Mouse (Mus musculus): ENCODE data around the gene Dzank1.

- TF ChIP-seq MAFK (IDR thresholded peaks at IDR 0.05; ENCODE audit: insufficient read depth, low read depth, low read length) (no peak), CHD2 (IDR thresholded peaks at IDR 0.05; ENCODE audit: low read depth, low read length) (no peak), ZC3H11A (IDR thresholded peaks at IDR 0.05; ENCODE audit: borderline replicate concordance, low read depth, low read length) (no peak), HCFC1 (IDR thresholded peaks at IDR 0.05; ENCODE audit: borderline replicate concordance, insufficient read depth, low read length) (no peak), ZNF384 (IDR thresholded peaks at IDR 0.05; ENCODE audit: low read depth, low read length) (no peak)
Observed at GRCm38 (mm10) chr2:144464182-144464581, 63.0 kb downstream of the Dzank1 start.

All from ES-E14 (cell line).